Mouse (Mus musculus) ES-E14 (cell line): ENCODE measurements at regions not wholly inside any gene's neighbourhood (a gene's known extent, or its start where the extent isn't known, plus 50 kb on each side); places are given as distances from the start of the nearest gene placed in this dataset.
"Not testable (repeated sequence)": the region's sequence is repeated elsewhere in the genome, so short reads cannot be mapped to it uniquely, and the experiment has no call there.

Experiments used
- HCFC1 ChIP-seq: IDR thresholded peaks from 2 replicates; pipeline ENCODE4 v1.6.1; 2012; ENCODE audit warnings: low read length, inconsistent platforms, borderline replicate concordance; ENCODE audit not compliant: insufficient read depth
- MAFK ChIP-seq: IDR thresholded peaks from 2 replicates; pipeline ENCODE4 v1.6.1; 2014; ENCODE audit warnings: mild to moderate bottlenecking, low read depth, low read length, inconsistent platforms; ENCODE audit not compliant: insufficient read depth
- ZC3H11A ChIP-seq: IDR thresholded peaks from 2 replicates; pipeline ENCODE4 v1.6.1; 2012; ENCODE audit warnings: low read depth, mild to moderate bottlenecking, inconsistent platforms, low read length, borderline replicate concordance
- ZNF384 ChIP-seq: IDR thresholded peaks from 2 replicates; pipeline ENCODE4 v1.6.1; 2012; ENCODE audit warnings: low read depth, low read length, inconsistent platforms

GRCm38 (mm10) chr6:67754102-67754501 is 218.5 kb upstream of the Tacstd2 start:
- not testable (repeated sequence) for TF ChIP-seq HCFC1, ZC3H11A, MAFK, ZNF384
